Mouse (Mus musculus): Measurements from ENCODE around the gene Zbtb26.

- no peak for TF ChIP-seq CTCF (IDR thresholded peaks at IDR 0.05; ENCODE audit: low read depth)
- no peak for TF ChIP-seq EP300 (IDR thresholded peaks at IDR 0.05; ENCODE audit: low read depth)
Observed at GRCm38 (mm10) chr2:37395539-37395938, 47.4 kb downstream of the Zbtb26 start.
